ENCODE assay signal across 9 mouse cellular contexts in the genomic region with DNA sequence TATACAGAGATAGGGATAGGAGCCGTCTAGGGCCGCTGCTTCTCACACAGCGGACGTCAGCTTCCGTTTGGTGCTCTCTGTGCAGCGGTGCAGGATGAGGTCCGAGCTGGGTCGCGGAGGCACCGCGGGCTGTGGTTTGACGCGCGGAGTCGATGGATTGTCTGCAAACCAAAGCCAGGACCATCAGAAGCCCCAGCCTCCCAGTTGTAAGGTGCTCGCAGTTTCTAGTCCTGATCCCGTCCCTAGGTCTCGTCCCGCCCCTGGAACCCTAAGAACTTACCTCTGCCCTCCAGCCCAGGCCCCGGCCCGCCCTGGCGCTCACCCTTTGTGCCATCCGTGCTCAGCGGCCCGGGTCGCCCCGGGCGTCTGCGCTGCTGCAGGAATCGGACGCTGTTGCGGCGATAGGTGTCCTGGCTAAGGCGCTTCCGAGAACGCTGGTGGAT. TPM values are rescaled to one million over a fixed set of nuclear protein-coding genes. Genes with fewer than 3 reads are reported as not detected.
DNase-seq lines count a peak whose midpoint lies in the region; ATAC-seq lines count a peak whose summit lies in the region.
"Had no signal": no experiment of that assay in that cellular context is flagged by ENCODE, and none has a peak within 500 bp of the region (broad histone marks: within the 10 kb centered on the region; RNA-seq: fewer than 3 reads in every experiment).

No protein-coding gene starts in this region.

- H3K36me3 ChIP-seq in heart, embryonic 15.5 days, result peaks cover 2% of the 10 kb centered on the region; the same call in 1 of the 2 replicates
- peaks cover 6% of the 10 kb centered on the region; the same call in 1 of the 2 replicates for H3K36me3 ChIP-seq in hindbrain, embryonic 16.5 days (ENCODE audit: control insufficient read depth, insufficient read depth, low read length)
- peaks cover under 1% of the 10 kb centered on the region; the same call in 1 of the 2 replicates for H3K36me3 ChIP-seq in midbrain, embryonic 16.5 days (ENCODE audit: control insufficient read depth, insufficient read depth, low read length)

- H3K4me3 ChIP-seq in heart, embryonic 15.5 days, result peak overlapping the region; percentile 40
- H3K4me3 ChIP-seq in hindbrain, embryonic 16.5 days (ENCODE audit: low read length), result peak overlapping the region; percentile 35
- H3K4me3 ChIP-seq in midbrain, embryonic 16.5 days (ENCODE audit: low read depth, low read length), result peak overlapping the region; percentile 37

- no peak; the same call in 1 of the 2 replicates for ATAC-seq in heart, embryonic 15.5 days (replicated peaks; ENCODE audit: insufficient number of reproducible peaks, insufficient read depth, low FRiP score, low read depth)
- no peak; the same call in 1 of the 2 replicates for ATAC-seq in hindbrain, embryonic 16.5 days
- ATAC-seq in midbrain, embryonic 16.5 days, result no peak

- peaks cover 20% of the 10 kb centered on the region for H3K4me1 ChIP-seq in heart, embryonic 15.5 days (replicated peaks)
- peaks cover 7% of the 10 kb centered on the region for H3K4me1 ChIP-seq in hindbrain, embryonic 16.5 days (ENCODE audit: control insufficient read depth, insufficient read depth, low read depth, low read length)
- H3K4me1 ChIP-seq in midbrain, embryonic 16.5 days (ENCODE audit: control insufficient read depth, insufficient read depth, low read length), result peaks cover 8% of the 10 kb centered on the region

- H3K27me3 ChIP-seq in heart, embryonic 15.5 days, result peaks cover 16% of the 10 kb centered on the region
- H3K27me3 ChIP-seq in hindbrain, embryonic 16.5 days (replicated peaks; ENCODE audit: control insufficient read depth, insufficient read depth, low read length), result peaks cover 4% of the 10 kb centered on the region
- peaks cover 5% of the 10 kb centered on the region for H3K27me3 ChIP-seq in midbrain, embryonic 16.5 days (ENCODE audit: control insufficient read depth, insufficient read depth, low read depth, low read length)

- no peak overlapping the region for H3K27ac ChIP-seq in heart, embryonic 15.5 days
- no peak overlapping the region for H3K27ac ChIP-seq in hindbrain, embryonic 16.5 days (ENCODE audit: low read depth, low read length)
- no peak overlapping the region for H3K27ac ChIP-seq in midbrain, embryonic 16.5 days (ENCODE audit: low read length)

- no peaks in the 10 kb centered on the region for H3K9me3 ChIP-seq in heart, embryonic 15.5 days (replicated peaks)
- peaks cover 1% of the 10 kb centered on the region; the same call in 1 of the 2 replicates for H3K9me3 ChIP-seq in hindbrain, embryonic 16.5 days (ENCODE audit: control insufficient read depth, low read length)
- no peaks in the 10 kb centered on the region for H3K9me3 ChIP-seq in midbrain, embryonic 16.5 days (replicated peaks; ENCODE audit: control insufficient read depth, low read length, poor library complexity, severe bottlenecking)

- DNase-seq in heart, adult 8-10 months (ENCODE audit: low spot score), result no peak
- DNase-seq in embryo, embryonic 10.5 days (ENCODE audit: low spot score), result peak; percentile 50
- no peak for DNase-seq in natural killer cell, adult 2 months (ENCODE audit: low spot score in 2 of 2)
- no peak for DNase-seq in layer of hippocampus, adult 9-11 months
- no peak for DNase-seq in gastrocnemius, postnatal 10 days
- DNase-seq: cerebellum, adult 2 months had no signal

- WGBS in heart, embryonic 15.5 days, result 7% methylated on average over 36 of the region's 36 CpGs
- 4% methylated on average over 36 of the region's 36 CpGs for WGBS in hindbrain, embryonic 16.5 days
- 2% methylated on average over 36 of the region's 36 CpGs for WGBS in midbrain, embryonic 16.5 days

- H3K9ac ChIP-seq in heart, embryonic 15.5 days, result peak overlapping the region; percentile 54
- H3K9ac ChIP-seq in hindbrain, embryonic 16.5 days (ENCODE audit: low read depth, low read length), result peak overlapping the region; percentile 64
- peak overlapping the region; percentile 71 for H3K9ac ChIP-seq in midbrain, embryonic 16.5 days (ENCODE audit: low read depth, low read length)

- H3K4me2 ChIP-seq in heart, embryonic 15.5 days, result peak overlapping the region; percentile 82
- peak overlapping the region; percentile 69 for H3K4me2 ChIP-seq in hindbrain, embryonic 16.5 days (ENCODE audit: low read length)
- peak overlapping the region; percentile 69 for H3K4me2 ChIP-seq in midbrain, embryonic 16.5 days (ENCODE audit: low read length)

RNA-seq across cellular contexts. Expression of a gene that starts 7.7 kb away (rescaled TPM):
- 3.1 and 5.0 TPM in 2 replicates for polyA plus RNA-seq in heart, embryonic 15.5 days (2015; fragmentation: Nextera tagmentation; extraction: Ambion mirVana)
- 10 to 100 TPM in 1 of 4 experiments, 1 to 10 TPM in 3; 2.8 to 10.1 (median 3.9) TPM for total RNA-seq in heart, adult 8-10 months (2022)
- 2.3 and 2.7 TPM in 2 replicates for polyA plus RNA-seq in hindbrain, embryonic 16.5 days (2015; fragmentation: Nextera tagmentation; extraction: Ambion mirVana)
- polyA plus RNA-seq in midbrain, embryonic 16.5 days (2015; fragmentation: Nextera tagmentation; extraction: Ambion mirVana), result 2.5 and 2.7 TPM in 2 replicates
- total RNA-seq in gastrocnemius, postnatal 10 days (2021), result 1 to 10 TPM; 3.4 to 4.7 TPM

RNA-seq across cellular contexts. Expression of a gene that starts 37.9 kb away (rescaled TPM):
- polyA plus RNA-seq in heart, embryonic 15.5 days (2015; fragmentation: Nextera tagmentation; extraction: Ambion mirVana), result 5.1 and 6.3 TPM in 2 replicates
- 1 to 10 TPM; 4.8 to 7.8 (median 5.8) TPM for total RNA-seq in heart, adult 8-10 months (2022)
- 12.5 and 14.0 TPM in 2 replicates for polyA plus RNA-seq in hindbrain, embryonic 16.5 days (2015; fragmentation: Nextera tagmentation; extraction: Ambion mirVana)
- 15.0 and 15.2 TPM in 2 replicates for polyA plus RNA-seq in midbrain, embryonic 16.5 days (2015; fragmentation: Nextera tagmentation; extraction: Ambion mirVana)
- 1 to 10 TPM; 6.1 to 7.2 TPM for total RNA-seq in gastrocnemius, postnatal 10 days (2021)

RNA-seq across cellular contexts. Expression of a gene that starts 45.2 kb away (rescaled TPM):
- 20.1 and 24.2 TPM in 2 replicates for polyA plus RNA-seq in heart, embryonic 15.5 days (2015; fragmentation: Nextera tagmentation; extraction: Ambion mirVana)
- 10 to 100 TPM; 32.2 to 40.2 (median 33.8) TPM for total RNA-seq in heart, adult 8-10 months (2022)
- polyA plus RNA-seq in hindbrain, embryonic 16.5 days (2015; fragmentation: Nextera tagmentation; extraction: Ambion mirVana), result 21.3 TPM in 2 replicates
- 19.1 and 20.9 TPM in 2 replicates for polyA plus RNA-seq in midbrain, embryonic 16.5 days (2015; fragmentation: Nextera tagmentation; extraction: Ambion mirVana)
- 10 to 100 TPM; 17.2 to 17.4 TPM for total RNA-seq in gastrocnemius, postnatal 10 days (2021)
